Mouse (Mus musculus): ENCODE measurements at regions not wholly inside any gene's neighbourhood (a gene's known extent, or its start where the extent isn't known, plus 50 kb on each side); places are given as distances from the start of the nearest gene placed in this dataset.
"Not testable (repeated sequence)": the region's sequence is repeated elsewhere in the genome, so short reads cannot be mapped to it uniquely, and the experiment has no call there.

- no peak for DNase-seq
Measured at GRCm38 (mm10) chr11:27105920-27106319, 512.1 kb upstream of the Vrk2 start.

DNA sequence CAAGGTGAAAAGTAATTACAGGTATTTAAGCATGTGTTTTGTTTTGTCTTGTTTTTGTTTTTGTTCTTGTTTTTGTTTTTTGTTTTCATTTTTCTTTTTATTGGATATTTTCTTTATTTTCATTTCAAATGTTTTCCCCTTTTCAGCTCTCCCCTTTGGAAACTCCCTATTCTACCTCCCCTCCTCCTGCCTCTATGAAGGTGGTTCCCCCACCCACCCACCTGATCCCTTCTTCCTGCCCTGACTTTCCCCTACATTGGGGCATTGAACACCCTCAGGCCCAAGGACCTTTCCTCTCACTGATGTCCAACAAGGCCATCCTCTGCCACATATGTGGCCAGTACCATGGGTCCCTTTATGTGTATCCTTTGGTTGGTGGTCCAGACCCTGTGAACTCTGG is 509.1 kb upstream of the Vrk2 start:
- no peak for DNase-seq

DNA sequence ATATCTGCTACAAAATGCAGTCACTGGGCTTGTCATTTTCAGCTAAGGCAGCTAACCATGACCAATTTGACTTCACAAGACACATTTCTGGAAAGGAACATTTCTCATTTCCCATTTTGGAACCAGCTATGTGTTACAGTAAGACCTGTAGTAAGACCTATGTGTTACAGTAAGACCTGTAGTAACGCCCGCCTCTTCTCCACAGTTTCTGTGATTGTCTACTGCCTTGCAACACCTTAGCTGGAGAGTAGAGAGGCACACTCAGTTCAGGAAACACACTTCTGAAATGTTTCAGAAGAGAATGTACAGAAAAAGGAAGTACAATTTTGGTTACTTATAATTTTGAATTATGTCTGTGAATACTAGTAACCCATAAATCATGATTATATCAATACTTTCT is 508.2 kb upstream of the Vrk2 start:
- DNase-seq: no peak

GRCm38 (mm10) chr11:27096615-27097014 is 502.8 kb upstream of the Vrk2 start:
- no peak for DNase-seq

DNA sequence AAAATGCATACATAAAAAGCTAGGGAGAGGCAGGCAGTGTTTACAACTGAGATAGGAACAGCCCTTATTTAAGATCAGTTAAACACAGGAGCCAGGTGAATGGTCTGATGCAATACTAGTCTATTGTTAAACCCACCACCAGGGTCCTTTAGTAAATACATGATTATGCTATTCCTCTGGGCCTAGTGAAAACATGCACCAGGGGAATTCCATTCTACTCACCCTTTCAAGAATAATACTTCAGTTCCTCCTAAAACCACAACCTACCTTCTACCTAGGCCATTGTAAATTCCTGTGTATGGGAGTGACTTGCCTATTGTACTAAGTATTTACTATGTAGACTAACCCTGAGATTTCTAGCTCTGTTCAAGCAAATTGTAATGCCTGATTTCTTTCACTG is 501.7 kb upstream of the Vrk2 start:
- DNase-seq: not testable (repeated sequence)

GRCm38 (mm10) chr11:27086516-27086915 is 492.7 kb upstream of the Vrk2 start:
- no peak for DNase-seq

DNA sequence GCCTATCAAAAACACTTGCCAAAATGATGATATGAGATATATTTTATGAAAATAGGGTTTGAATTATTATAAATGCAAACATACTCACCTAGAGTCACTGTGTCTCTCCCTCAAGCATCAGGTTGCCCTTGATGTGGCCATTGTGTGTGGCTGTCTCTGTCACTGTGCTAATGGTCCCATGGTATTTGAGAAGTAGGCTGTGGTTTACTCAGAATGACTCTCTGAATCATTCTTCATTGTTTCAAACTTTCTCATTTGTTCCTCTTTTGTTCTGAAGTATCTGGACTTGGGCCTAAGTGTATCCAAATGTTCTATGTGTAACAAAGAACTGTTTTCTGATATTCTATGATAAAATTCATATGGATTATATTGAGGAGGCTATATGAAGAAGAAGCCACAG is 487.4 kb upstream of the Vrk2 start:
- no peak for DNase-seq

DNA sequence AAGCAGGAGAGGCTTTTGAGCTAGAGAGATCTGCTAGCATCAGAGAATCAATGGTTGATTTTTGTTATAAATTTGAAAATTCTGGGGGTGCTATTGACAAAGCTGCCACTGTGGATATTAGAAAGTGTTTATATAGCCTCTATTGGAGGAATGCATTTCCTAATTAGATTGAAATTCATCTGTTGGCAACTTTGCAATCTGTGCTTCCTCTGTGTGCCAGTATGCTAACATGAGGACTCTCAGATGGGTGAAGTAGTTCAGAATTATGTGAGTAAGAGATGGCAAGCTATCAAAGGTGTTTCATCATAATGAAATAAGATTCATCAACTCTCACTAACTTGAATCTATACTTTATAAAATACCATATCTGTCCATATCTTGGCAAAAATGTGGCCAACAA is 476.6 kb upstream of the Vrk2 start:
- no peak for DNase-seq

DNA sequence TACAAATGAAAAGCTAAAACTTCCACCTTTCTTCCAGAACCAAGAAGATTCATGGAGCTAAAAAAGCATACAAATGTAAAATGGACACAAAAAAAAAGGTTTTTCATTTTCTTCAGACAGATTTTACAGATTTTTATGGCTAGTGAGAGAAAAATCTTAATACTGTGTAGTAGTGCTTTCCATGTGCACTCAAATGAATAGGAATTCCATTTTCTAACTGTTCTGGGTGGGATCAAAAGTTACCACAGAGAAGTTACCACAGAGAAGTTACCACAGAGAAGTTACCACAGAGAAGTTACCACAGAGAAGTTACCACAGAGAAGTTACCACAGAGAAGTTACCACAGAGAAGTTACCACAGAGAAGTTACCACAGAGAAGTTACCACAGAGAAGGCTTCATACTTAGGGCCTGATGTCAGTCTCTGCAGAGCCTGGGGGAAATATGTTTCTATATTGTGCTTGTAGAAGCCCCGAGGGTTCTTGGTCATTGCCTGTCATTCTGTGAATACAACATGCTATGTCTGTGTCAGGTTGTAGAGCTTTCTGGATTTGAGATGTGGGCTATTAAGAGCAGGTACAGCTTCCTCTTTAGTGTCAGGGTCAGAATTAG is 433.5 kb upstream of the Vrk2 start:
- no peak for DNase-seq

DNA sequence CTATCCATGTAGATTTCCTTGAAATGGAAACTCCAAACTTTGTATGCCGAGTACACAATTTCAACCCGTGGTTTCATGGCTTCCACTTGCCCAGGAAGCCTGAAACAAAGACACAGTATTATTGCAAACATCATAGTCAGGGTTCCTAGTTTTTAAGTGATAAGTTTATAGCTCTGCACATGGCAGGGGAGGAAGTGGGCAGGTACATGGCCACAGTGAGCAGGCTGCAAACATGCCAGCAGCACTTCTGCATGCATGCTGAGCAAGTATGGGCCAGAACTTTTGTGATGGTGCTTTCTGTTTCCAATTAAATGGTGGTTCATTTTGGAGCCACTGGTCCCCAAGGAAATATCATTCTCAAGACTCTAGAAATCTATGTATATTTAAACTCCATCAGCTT is 431.7 kb upstream of the Vrk2 start:
- DNase-seq: no peak

- DNase-seq: peak; percentile 6
Measured at GRCm38 (mm10) chr11:26996292-26997099, 402.7 kb upstream of the Vrk2 start.

- DNase-seq: no peak
Measured at GRCm38 (mm10) chr11:26981216-26981615, 387.4 kb upstream of the Vrk2 start.

DNA sequence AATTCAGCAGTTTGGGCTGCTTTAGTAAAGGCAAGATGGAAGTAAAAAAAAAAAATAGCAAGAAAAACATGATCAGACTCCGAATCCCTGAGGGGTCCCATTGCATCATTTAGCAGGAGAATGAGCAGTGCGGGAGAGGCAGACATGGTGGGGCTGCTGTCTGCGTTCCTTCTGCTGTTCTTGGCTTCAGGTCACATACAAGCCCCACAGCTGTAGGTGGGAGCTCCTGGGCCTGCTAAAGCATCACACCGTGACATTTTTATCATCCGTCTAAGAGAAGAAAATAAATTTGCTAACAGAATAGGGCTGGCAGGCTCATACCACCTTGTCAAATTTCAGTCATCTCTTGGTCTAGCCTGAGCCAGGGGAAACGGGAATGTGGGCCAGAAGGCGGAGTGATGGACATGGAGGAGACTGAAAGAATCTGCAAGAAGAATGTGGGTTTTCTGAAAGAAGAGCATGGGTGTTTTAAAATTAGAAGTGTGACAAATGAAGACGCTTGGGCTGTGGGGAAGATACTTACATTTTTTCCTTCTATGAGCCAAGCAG is 378.8 kb upstream of the Vrk2 start:
- no peak for DNase-seq

- DNase-seq: no peak
Measured at GRCm38 (mm10) chr11:26971161-26971560, 377.4 kb upstream of the Vrk2 start.

DNA sequence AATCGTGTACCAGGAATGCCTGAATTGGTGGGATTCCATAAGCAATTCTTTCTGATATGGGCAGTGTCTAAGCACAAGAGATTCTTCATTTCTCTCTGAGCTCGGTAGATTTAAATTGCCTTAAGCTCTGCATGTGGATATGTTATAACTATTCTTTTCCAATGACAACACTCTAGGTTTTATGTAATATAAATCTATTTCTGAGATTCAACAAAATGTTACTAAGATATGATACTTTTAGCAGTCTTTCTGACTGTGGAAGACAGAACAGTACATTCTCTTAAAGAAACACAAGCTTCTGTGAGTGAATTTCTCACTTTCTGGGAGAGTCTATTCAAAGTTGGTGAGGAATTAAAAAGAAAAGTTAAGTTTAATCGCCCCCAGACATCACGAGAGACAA is 373.6 kb upstream of the Vrk2 start:
- no peak for DNase-seq

GRCm38 (mm10) chr11:26962928-26963667 is 369.3 kb upstream of the Vrk2 start:
- peak; percentile 8 for DNase-seq

DNA sequence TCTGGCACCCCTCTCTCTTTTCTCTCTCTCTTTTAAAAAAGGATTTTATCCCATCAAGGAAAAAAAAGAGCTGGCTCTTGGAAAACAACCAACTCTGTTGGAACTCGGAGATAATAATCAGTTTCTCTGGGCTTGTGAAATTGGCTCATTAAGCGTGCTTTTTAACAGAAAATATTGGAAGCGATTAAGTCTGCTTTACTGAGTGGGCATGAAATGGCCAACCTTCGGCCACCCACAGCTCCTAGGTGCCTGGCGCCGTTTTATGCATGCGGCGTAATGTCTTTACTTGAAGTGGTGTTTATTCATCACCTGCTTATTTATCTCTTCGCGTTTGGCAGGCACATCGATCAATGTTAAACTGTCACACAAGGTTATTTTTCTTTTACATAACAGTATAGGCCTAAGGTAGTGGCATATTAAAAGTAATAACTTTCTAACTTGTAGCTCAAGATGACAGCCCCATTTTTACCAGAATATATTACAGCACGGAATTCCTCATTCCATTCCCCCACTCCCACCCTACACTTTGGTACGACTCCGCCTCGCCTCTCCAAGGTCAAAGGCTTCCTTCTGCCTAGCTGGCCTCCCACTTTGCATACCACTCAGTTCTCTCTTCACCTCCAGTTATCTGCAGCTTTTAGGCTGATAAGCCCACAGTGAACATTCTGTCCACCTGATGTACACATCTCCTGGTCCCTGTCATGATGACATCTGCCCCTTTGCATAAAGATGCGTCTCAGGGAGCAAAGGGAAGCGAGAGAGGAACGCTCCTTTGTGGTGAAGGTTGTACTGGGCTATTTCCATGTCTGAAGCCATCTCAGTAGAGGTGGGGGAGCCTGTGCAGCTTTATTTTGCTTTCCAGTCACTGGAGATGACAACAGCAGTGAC is 368.5 kb upstream of the Vrk2 start:
- DNase-seq: no peak

DNA sequence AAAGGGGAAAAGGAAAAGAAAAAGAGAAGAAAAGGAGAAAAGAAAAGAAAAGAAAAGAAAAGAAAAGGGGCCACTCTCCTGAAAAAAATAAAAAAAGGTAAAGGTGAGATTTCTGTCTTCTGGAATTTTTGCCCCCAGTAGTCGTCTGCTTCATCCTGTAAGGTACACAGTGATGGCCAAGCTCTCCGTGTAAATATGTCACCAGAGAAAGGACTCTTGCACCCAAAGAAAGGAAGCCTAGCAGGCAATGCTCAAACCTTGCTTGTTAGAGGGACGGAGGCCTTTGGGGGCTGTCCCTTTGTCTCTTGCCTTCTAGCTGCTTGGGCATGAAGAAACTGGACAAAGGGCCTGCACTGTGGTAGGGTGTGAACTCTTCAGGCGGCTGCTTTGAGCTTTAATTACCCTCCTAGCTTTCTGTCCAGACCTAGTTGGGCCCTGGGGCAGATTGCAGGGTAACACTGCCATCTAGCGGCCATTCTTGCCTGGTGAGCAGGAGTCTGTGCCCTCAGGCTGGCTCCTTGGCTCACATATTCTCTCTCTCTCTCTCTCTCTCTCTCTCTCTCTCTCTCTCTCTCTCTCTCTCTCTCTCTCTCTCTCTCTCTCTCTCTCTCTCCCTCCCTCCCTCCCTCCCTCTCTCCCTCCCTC is 367.7 kb upstream of the Vrk2 start:
- peak; percentile 91 for DNase-seq

- no peak for DNase-seq
Measured at GRCm38 (mm10) chr11:26956153-26956552, 362.4 kb upstream of the Vrk2 start.

GRCm38 (mm10) chr11:26931766-26932165 is 338.0 kb upstream of the Vrk2 start:
- DNase-seq: no peak

DNA sequence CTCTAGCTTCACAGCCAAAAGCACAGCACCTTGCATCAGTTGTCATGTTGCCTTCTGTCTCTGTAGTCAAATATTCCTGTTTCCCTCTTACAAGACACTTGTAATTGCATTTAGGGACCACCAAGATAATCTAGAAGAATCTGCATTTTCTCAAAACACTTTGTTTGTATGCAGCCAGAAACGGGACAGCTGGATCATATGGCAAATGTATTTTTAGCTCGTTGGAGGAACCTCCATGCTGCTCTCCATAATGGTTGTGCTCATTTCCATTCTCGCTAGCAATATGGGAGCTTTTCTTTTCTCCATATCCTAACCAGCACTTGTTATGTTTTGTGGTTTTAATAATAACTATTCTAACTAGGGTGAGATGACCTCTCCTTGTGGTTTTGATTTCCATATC is 313.3 kb upstream of the Vrk2 start:
- DNase-seq: no peak

- DNase-seq: no peak
Measured at GRCm38 (mm10) chr11:26881635-26882034, 287.8 kb upstream of the Vrk2 start.

Data from kidney, postnatal 10 days (tissue).